Mouse (Mus musculus) heart, embryonic 16.5 days (tissue): ENCODE results near the gene Gbp2. TPM values are rescaled to one million over a fixed set of nuclear protein-coding genes. Genes with fewer than 3 reads are reported as not detected.
A peak's percentile ranks its signal among the peaks of the same experiment; 100 is the strongest.
"Not testable (repeated sequence)": the region's sequence is repeated elsewhere in the genome, so short reads cannot be mapped to it uniquely, and the experiment has no call there.

Source experiments
- ATAC-seq: fragments of 200-750 bp; cut with Nextera tagmentation; replicated peaks from 2 replicates; pipeline ENCODE4 v1.8.0; 2017; ENCODE audit warnings: moderate number of reproducible peaks; ENCODE audit not compliant: insufficient read depth, low FRiP score; ENCODE audit errors: extremely low read depth
- H3K27ac ChIP-seq: fragments of 300-500 bp; sonication (generic); 2 replicates; pipeline ENCODE4 v1.5.1; 2014; ENCODE audit warnings: mild to moderate bottlenecking, low read length, control low read depth, moderate library complexity
- H3K27me3 ChIP-seq: fragments of 300-500 bp; sonication (generic); 2 replicates; pipeline ENCODE4 v1.6.1; 2014; ENCODE audit warnings: low read length, mixed read lengths; ENCODE audit not compliant: control insufficient read depth, insufficient read depth
- H3K36me3 ChIP-seq: fragments of 300-500 bp; sonication (generic); 2 replicates; pipeline ENCODE4 v1.6.1; 2014; ENCODE audit not compliant: control insufficient read depth, insufficient read depth
- H3K4me1 ChIP-seq: fragments of 300-500 bp; sonication (generic); 2 replicates; pipeline ENCODE4 v1.6.1; 2014; ENCODE audit warnings: low read length, mixed read lengths; ENCODE audit not compliant: control insufficient read depth, insufficient read depth
- H3K4me2 ChIP-seq: fragments of 300-500 bp; sonication (generic); 2 replicates; pipeline ENCODE4 v1.6.1; 2014; ENCODE audit warnings: low read depth, mild to moderate bottlenecking, control low read depth, low read length
- H3K4me3 ChIP-seq: fragments of 300-500 bp; sonication (generic); 2 replicates; pipeline ENCODE4 v1.5.1; 2014; ENCODE audit warnings: mild to moderate bottlenecking, control low read depth, low read length
- H3K9ac ChIP-seq: fragments of 300-500 bp; sonication (generic); 2 replicates; pipeline ENCODE4 v1.6.1; 2014; ENCODE audit warnings: low read length, control low read depth
- H3K9me3 ChIP-seq: fragments of 300-500 bp; sonication (generic); replicated peaks from 2 replicates; pipeline ENCODE4 v1.6.1; 2016; ENCODE audit warnings: low read length; ENCODE audit not compliant: control insufficient read depth
- WGBS: fragments of 180-500 bp; shearing (Covaris S2); extraction: QIAGEN DNeasy Blood & Tissue Kit; methylation state at CpG from one replicate; pipeline ENCODE4 v1.1.7; 2014; 5-methylcytosine and 5-hydroxymethylcytosine counted together
- polyA plus RNA-seq: library from polyadenylated mRNA; unstranded; fragments of >200 nt; fragmentation: Nextera tagmentation; extraction: Ambion mirVana; gene quantifications from 2 replicates; pipeline ENCODE4 v1.2.1, GENCODE M21; 2015

Gbp2 gene
- polyA plus RNA-seq, 1 experiment from 2014 or later: 4.7 TPM

- Histone ChIP-seq H3K36me3 (no peaks in the 10 kb centered on the region), H3K27me3 (no peaks in the 10 kb centered on the region), H3K4me1 (no peaks in the 10 kb centered on the region), H3K9ac (no peak overlapping the region), H3K4me2 (no peak overlapping the region), H3K9me3 (no peaks in the 10 kb centered on the region), H3K4me3 (no peak overlapping the region), H3K27ac (no peak overlapping the region)
- 61% methylated on average over 3 of the region's 3 CpGs for WGBS
- no peak for ATAC-seq
These were observed 22.5 kb upstream of the Gbp2 start for GRCm38 (mm10) chr3:142597923-142598322.

- Histone ChIP-seq H3K27ac (no peak overlapping the region), H3K4me3 (no peak overlapping the region), H3K27me3 (no peaks in the 10 kb centered on the region), H3K9me3 (no peaks in the 10 kb centered on the region), H3K36me3 (no peaks in the 10 kb centered on the region), H3K4me1 (no peaks in the 10 kb centered on the region), H3K4me2 (no peak overlapping the region), H3K9ac (no peak overlapping the region)
- no peak for ATAC-seq
These were observed 18.7 kb upstream of the Gbp2 start for GRCm38 (mm10) chr3:142601675-142602074.

DNA sequence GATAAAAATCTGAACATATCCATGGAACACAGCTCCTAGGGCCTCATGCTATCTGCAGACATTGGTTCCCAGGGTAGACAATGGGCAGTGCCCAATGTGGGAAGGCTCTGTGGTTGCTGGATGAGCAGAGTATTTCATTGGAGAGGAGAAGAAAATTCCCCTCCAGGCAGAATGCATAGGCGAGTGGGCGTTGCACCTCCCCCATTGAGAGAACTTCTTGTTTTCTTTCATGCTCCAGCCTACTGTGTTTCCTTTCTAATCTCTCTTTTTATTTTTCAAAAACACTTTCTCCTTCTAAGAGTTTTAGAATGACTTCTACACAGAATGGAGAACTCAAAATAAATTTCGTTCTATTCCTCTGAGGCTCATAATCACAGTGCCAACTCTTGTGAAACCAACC, 1.7 kb upstream of the Gbp2 start:
- H3K4me2 ChIP-seq: no peak overlapping the region
- no peaks in the 10 kb centered on the region for H3K9me3 ChIP-seq
- 77% methylated on average over 3 of the region's 3 CpGs for WGBS
- H3K4me1 ChIP-seq: no peaks in the 10 kb centered on the region; the same call in 1 of the 2 replicates
- ATAC-seq: no peak
- H3K27me3 ChIP-seq: no peaks in the 10 kb centered on the region
- no peaks in the 10 kb centered on the region for H3K36me3 ChIP-seq
- no peak overlapping the region for H3K4me3 ChIP-seq
- H3K9ac ChIP-seq: no peak overlapping the region
- no peak overlapping the region for H3K27ac ChIP-seq

GRCm38 (mm10) chr3:142619606-142620005, 796 bp upstream of the Gbp2 start:
- no peaks in the 10 kb centered on the region for H3K27me3 ChIP-seq
- H3K4me2 ChIP-seq: no peak overlapping the region
- no peaks in the 10 kb centered on the region; the same call in 1 of the 2 replicates for H3K4me1 ChIP-seq
- no peaks in the 10 kb centered on the region for H3K9me3 ChIP-seq
- no peaks in the 10 kb centered on the region for H3K36me3 ChIP-seq
- 49% methylated on average over 1 of the region's 1 CpGs for WGBS
- H3K4me3 ChIP-seq: no peak overlapping the region
- H3K27ac ChIP-seq: no peak overlapping the region
- ATAC-seq: no peak
- H3K9ac ChIP-seq: no peak overlapping the region

GRCm38 (mm10) chr3:142620956-142621562, 657 bp downstream of the Gbp2 start:
- H3K9me3 ChIP-seq: no peaks in the 10 kb centered on the region
- peak overlapping the region; percentile 49; the same call in 1 of the 2 replicates for H3K27ac ChIP-seq
- no peaks in the 10 kb centered on the region for H3K36me3 ChIP-seq
- peak overlapping the region; percentile 57 for H3K9ac ChIP-seq
- no peaks in the 10 kb centered on the region; the same call in 1 of the 2 replicates for H3K4me1 ChIP-seq
- ATAC-seq: no peak
- H3K4me3 ChIP-seq: peak overlapping the region; percentile 45
- 42% methylated on average over 3 of the region's 3 CpGs for WGBS
- no peaks in the 10 kb centered on the region for H3K27me3 ChIP-seq
- H3K4me2 ChIP-seq: peak overlapping the region; percentile 57

DNA sequence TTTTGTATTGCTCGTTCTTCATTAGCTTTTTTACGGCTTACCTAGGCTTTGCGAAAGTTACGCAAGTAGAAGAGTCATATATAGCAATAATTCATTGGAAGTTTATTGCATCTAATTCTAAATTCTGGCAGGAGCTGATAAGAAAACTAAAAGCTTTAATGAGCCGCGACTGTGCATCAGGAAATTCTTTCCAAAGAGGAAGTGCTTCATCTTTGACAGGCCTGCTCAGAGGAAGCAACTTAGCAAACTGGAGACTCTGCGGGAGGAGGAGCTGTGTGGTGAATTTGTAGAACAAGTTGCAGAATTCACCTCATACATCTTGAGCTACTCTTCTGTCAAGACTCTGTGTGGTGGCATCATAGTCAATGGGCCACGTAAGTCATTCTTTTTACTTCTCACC, 10.0 kb downstream of the Gbp2 start:
- no peak overlapping the region for H3K4me3 ChIP-seq
- no peak overlapping the region for H3K9ac ChIP-seq
- 66% methylated on average over 8 of the region's 8 CpGs for WGBS
- no peaks in the 10 kb centered on the region for H3K9me3 ChIP-seq
- H3K27me3 ChIP-seq: no peaks in the 10 kb centered on the region
- no peak for ATAC-seq
- no peak overlapping the region for H3K4me2 ChIP-seq
- H3K27ac ChIP-seq: no peak overlapping the region
- no peaks in the 10 kb centered on the region for H3K36me3 ChIP-seq
- no peaks in the 10 kb centered on the region for H3K4me1 ChIP-seq

GRCm38 (mm10) chr3:142640201-142640600, 19.8 kb downstream of the Gbp2 start:
- no peak for ATAC-seq
- Histone ChIP-seq H3K27ac (no peak overlapping the region), H3K4me2 (peak overlapping the region; percentile 46), H3K9ac (no peak overlapping the region), H3K36me3 (no peaks in the 10 kb centered on the region), H3K27me3 (no peaks in the 10 kb centered on the region), H3K4me1 (0 out of 2 replicates have a peak, but pooled peaks cover 2% of the 10 kb centered on the region), H3K4me3 (no peak overlapping the region), H3K9me3 (no peaks in the 10 kb centered on the region)
- WGBS: 4% methylated on average over 9 of the region's 9 CpGs

DNA sequence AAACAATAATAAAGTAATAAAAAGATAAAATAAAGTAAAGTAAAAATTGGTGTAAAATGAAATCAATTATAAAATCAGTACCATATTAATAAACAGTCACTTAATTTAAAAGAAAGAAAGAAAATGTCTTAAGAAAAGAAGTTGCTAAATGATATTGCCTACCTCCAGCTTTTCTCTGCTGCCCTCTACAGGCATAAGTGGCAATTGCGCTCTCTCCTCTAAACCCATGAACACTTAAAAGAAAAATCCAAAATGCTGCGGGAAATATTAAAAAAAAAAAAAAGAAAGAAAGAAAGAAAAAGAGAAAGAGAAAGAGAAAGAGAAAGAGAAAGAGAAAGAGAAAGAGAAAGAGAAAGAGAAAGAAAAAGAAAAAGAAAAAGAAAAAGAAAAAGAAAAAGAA, 25.5 kb downstream of the Gbp2 start:
- not testable (repeated sequence) for H3K4me3 ChIP-seq, H3K4me2 ChIP-seq, ATAC-seq, H3K4me1 ChIP-seq, H3K27ac ChIP-seq, H3K9me3 ChIP-seq, H3K27me3 ChIP-seq, H3K9ac ChIP-seq, H3K36me3 ChIP-seq
- whole genome bisulfite sequencing: 2% methylated on average over 2 of the region's 2 CpGs

GRCm38 (mm10) chr3:142647836-142648235, 27.4 kb downstream of the Gbp2 start:
- not testable (repeated sequence) for H3K27ac ChIP-seq, H3K4me1 ChIP-seq, ATAC-seq, H3K27me3 ChIP-seq, H3K9me3 ChIP-seq, H3K36me3 ChIP-seq, H3K4me2 ChIP-seq, H3K4me3 ChIP-seq, H3K9ac ChIP-seq
- 55% methylated on average over 7 of the region's 7 CpGs for WGBS
